Mouse (Mus musculus) C2C12 (cell line): ENCODE data around the gene Iqsec1. TPM values are rescaled to one million over a fixed set of nuclear protein-coding genes. Genes with fewer than 3 reads are reported as not detected.

Experiments used
- H3K27me3 ChIP-seq: one replicate; pipeline ENCODE4 v1.6.1; 2011; ENCODE audit not compliant: control insufficient read depth, insufficient read depth, insufficient read length
- H3K36me3 ChIP-seq: one replicate; pipeline ENCODE4 v1.6.1; 2011; ENCODE audit not compliant: control insufficient read depth, insufficient read depth
- H3K4me3 ChIP-seq: one replicate; pipeline ENCODE4 v1.5.1; 2011; ENCODE audit warnings: mild to moderate bottlenecking, control low read depth; ENCODE audit not compliant: poor library complexity, insufficient read depth, severe bottlenecking
- H3K79me2 ChIP-seq: one replicate; pipeline ENCODE4 v1.6.1; 2011; ENCODE audit not compliant: control insufficient read depth, insufficient read depth
- H3K79me3 ChIP-seq: one replicate; pipeline ENCODE4 v1.6.1; 2011; ENCODE audit warnings: low read depth, control low read depth
- H3ac ChIP-seq: one replicate; pipeline ENCODE3; 2011; ENCODE audit warnings: low read depth; ENCODE audit not compliant: control insufficient read depth, insufficient read length
- CEBPB ChIP-seq: IDR thresholded peaks from one replicate; pipeline ENCODE4 v1.6.1; 2011; ENCODE audit warnings: low read depth, mild to moderate bottlenecking, control low read depth, moderate library complexity
- CTCF ChIP-seq: IDR thresholded peaks from one replicate; pipeline ENCODE4 v1.5.1; 2011; ENCODE audit not compliant: control insufficient read depth, insufficient read depth, insufficient read length
- FOSL1 ChIP-seq: IDR thresholded peaks from one replicate; pipeline ENCODE4 v1.8.0; 2011; ENCODE audit warnings: mild to moderate bottlenecking, low read length; ENCODE audit not compliant: poor library complexity, insufficient read depth, severe bottlenecking
- MAX ChIP-seq: IDR thresholded peaks from one replicate; pipeline ENCODE4 v1.6.1; 2011; ENCODE audit warnings: mild to moderate bottlenecking, control low read depth
- MYOD1 ChIP-seq: IDR thresholded peaks from one replicate; pipeline ENCODE4 v1.6.1; 2011; ENCODE audit warnings: low read depth; ENCODE audit not compliant: control insufficient read depth, insufficient read length
- MYOG ChIP-seq: IDR thresholded peaks from one replicate; pipeline ENCODE4 v1.6.1; 2011; ENCODE audit not compliant: control insufficient read depth, insufficient read length; ENCODE audit errors: extremely low read depth
- USF1 ChIP-seq: IDR thresholded peaks from one replicate; pipeline ENCODE4 v1.6.1; 2011; ENCODE audit warnings: low read depth, mild to moderate bottlenecking, control low read depth, moderate library complexity
- polyA plus RNA-seq: library from polyadenylated mRNA; unstranded; fragments of >200 nt; fragmentation: generic; extraction: Trizol; gene quantifications from one replicate; pipeline ENCODE4 v1.2.1, GENCODE M21; 2012; ENCODE audit warnings: missing spikeins

The Iqsec1 gene
- polyA plus RNA-seq, 1 experiment = 20.6 TPM

- no peak for TF ChIP-seq USF1
- no peak for TF ChIP-seq CEBPB
- Histone ChIP-seq H3K36me3 (no peaks in the 10 kb centered on the region), H3K79me3 (no peaks in the 10 kb centered on the region), H3K27me3 (peaks cover 18% of the 10 kb centered on the region), H3K79me2 (no peaks in the 10 kb centered on the region), H3K4me3 (no peak overlapping the region), H3ac (no peak overlapping the region)
Measured at GRCm38 (mm10) chr6:90924796-90925195, 63.7 kb downstream of the Iqsec1 start.

GRCm38 (mm10) chr6:90924379-90924778 lies 64.1 kb downstream of the Iqsec1 start:
- H3K79me3 ChIP-seq = no peaks in the 10 kb centered on the region
- no peak overlapping the region for H3K4me3 ChIP-seq
- peaks cover 18% of the 10 kb centered on the region for H3K27me3 ChIP-seq
- TF ChIP-seq FOSL1 = no peak
- no peak for TF ChIP-seq CTCF
- no peak for TF ChIP-seq MYOG
- no peak for TF ChIP-seq CEBPB
- TF ChIP-seq USF1 = no peak
- TF ChIP-seq MYOD1 = no peak
- no peak for TF ChIP-seq MAX
- H3K79me2 ChIP-seq = no peaks in the 10 kb centered on the region
- no peak overlapping the region for H3ac ChIP-seq
- H3K36me3 ChIP-seq = no peaks in the 10 kb centered on the region

- Histone ChIP-seq H3ac (no peak overlapping the region), H3K36me3 (no peaks in the 10 kb centered on the region), H3K4me3 (no peak overlapping the region), H3K79me2 (no peaks in the 10 kb centered on the region), H3K79me3 (no peaks in the 10 kb centered on the region), H3K27me3 (peaks cover 16% of the 10 kb centered on the region)
- TF ChIP-seq MYOD1 = no peak
- TF ChIP-seq CTCF = no peak
- no peak for TF ChIP-seq MYOG
- TF ChIP-seq MAX = no peak
Measured at GRCm38 (mm10) chr6:90921259-90921946, 67.1 kb downstream of the Iqsec1 start.

GRCm38 (mm10) chr6:90920510-90921220 lies 67.8 kb downstream of the Iqsec1 start:
- H3K4me3 ChIP-seq = no peak overlapping the region
- no peaks in the 10 kb centered on the region for H3K79me3 ChIP-seq
- TF ChIP-seq CEBPB (no peak), MYOD1 (no peak), USF1 (no peak), MYOG (no peak), MAX (no peak), CTCF (no peak), FOSL1 (no peak)
- H3ac ChIP-seq = no peak overlapping the region
- H3K36me3 ChIP-seq = no peaks in the 10 kb centered on the region
- H3K79me2 ChIP-seq = no peaks in the 10 kb centered on the region
- H3K27me3 ChIP-seq = peaks cover 15% of the 10 kb centered on the region

- TF ChIP-seq CTCF (no peak), MAX (no peak), FOSL1 (no peak), MYOD1 (no peak), CEBPB (no peak), USF1 (no peak), MYOG (no peak)
- H3K79me3 ChIP-seq = no peaks in the 10 kb centered on the region
- H3K27me3 ChIP-seq = peaks cover 9% of the 10 kb centered on the region
Measured at GRCm38 (mm10) chr6:90919636-90920420, 68.7 kb downstream of the Iqsec1 start.

GRCm38 (mm10) chr6:90915585-90915984 lies 72.9 kb downstream of the Iqsec1 start:
- Histone ChIP-seq H3K79me2 (no peaks in the 10 kb centered on the region), H3K27me3 (peaks cover 3% of the 10 kb centered on the region), H3K4me3 (no peak overlapping the region), H3K36me3 (no peaks in the 10 kb centered on the region), H3ac (no peak overlapping the region), H3K79me3 (no peaks in the 10 kb centered on the region)
- TF ChIP-seq MYOD1 = no peak

More at GRCm38 (mm10) chr6:90919636-90920420, 68.7 kb downstream of the Iqsec1 start:
- no peaks in the 10 kb centered on the region for H3K79me2 ChIP-seq
- no peak overlapping the region for H3K4me3 ChIP-seq
- H3ac ChIP-seq = no peak overlapping the region
- H3K36me3 ChIP-seq = no peaks in the 10 kb centered on the region
